Mouse (Mus musculus) neutrophil, adult 65 days (primary cell): ENCODE data around the gene Adgrl4. TPM values are rescaled to one million over a fixed set of nuclear protein-coding genes. Genes with fewer than 3 reads are reported as not detected.

Experiments
- total RNA-seq: library from RNA; stranded (reverse); gene quantifications from 2 replicates; pipeline ENCODE4 v1.2.4, GENCODE M21; 2023

The Adgrl4 gene
- total RNA-seq = 3.4 and 3.5 TPM in 2 replicates

GRCm38 (mm10) chr3:151437693-151438092, at the start of gene Adgrl4:
Adgrl4 (plus strand) TSS chr3:151437887.

